Mouse (Mus musculus) megakaryocyte progenitor cell, adult 5-6 weeks (primary cell): ENCODE results near the gene Mlycd. TPM values are rescaled to one million over a fixed set of nuclear protein-coding genes. Genes with fewer than 3 reads are reported as not detected.
A peak's percentile ranks its signal among the peaks of the same experiment; 100 is the strongest.
"Not testable (repeated sequence)": the region's sequence is repeated elsewhere in the genome, so short reads cannot be mapped to it uniquely, and the experiment has no call there.

Experiments
- ATAC-seq: replicated peaks from 2 replicates; pipeline ENCODE4 v1.8.0; 2016; ENCODE audit warnings: mild to moderate bottlenecking, moderate TSS enrichment, inconsistent platforms; ENCODE audit not compliant: poor library complexity
- total RNA-seq, 2 experiments: library from RNA; stranded (forward) in 1 of 2; stranded (reverse) in 1 of 2; fragments of 157-497, 149-512 nt in 1 of 2; fragments of 200-1000 nt in 1 of 2; gene quantifications; 2 replicates each; pipeline versions ENCODE4 v1.2.3 to v1.2.4; 2015 to 2017

Mlycd gene
- total RNA-seq (2015) (6.4 and 7.7 TPM in 2 replicates), total RNA-seq (2017) (6.5 and 7.8 TPM in 2 replicates)

DNA sequence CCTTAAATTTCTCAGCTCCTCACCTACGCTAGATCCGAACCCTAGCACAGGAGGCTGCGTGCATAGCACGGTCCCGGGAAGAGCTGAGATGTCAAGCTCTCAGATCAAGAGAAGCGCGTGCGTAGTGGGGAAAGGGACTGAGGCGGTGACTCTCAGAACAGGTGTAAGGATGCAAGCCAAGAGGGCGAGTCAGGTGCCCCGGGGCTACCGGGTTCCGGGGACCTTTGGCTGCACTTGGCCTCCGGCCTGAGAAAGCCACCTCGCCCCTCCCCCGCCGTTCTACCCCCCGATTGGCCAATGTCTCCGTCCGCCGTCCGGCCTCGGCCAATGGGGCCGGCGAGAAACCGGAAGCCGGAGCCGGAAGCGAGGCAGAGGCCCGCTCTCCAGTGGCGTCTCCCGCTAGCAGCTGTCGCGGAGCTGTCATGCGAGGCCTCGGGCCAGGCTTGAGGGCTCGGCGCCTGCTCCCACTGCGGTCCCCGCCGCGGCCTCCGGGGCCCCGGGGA is at the start of gene Mlycd:
Gene Mlycd (plus strand): TSS at position 355 of the 503 bp plus-strand sequence.
- peak; percentile 96 for ATAC-seq

DNA sequence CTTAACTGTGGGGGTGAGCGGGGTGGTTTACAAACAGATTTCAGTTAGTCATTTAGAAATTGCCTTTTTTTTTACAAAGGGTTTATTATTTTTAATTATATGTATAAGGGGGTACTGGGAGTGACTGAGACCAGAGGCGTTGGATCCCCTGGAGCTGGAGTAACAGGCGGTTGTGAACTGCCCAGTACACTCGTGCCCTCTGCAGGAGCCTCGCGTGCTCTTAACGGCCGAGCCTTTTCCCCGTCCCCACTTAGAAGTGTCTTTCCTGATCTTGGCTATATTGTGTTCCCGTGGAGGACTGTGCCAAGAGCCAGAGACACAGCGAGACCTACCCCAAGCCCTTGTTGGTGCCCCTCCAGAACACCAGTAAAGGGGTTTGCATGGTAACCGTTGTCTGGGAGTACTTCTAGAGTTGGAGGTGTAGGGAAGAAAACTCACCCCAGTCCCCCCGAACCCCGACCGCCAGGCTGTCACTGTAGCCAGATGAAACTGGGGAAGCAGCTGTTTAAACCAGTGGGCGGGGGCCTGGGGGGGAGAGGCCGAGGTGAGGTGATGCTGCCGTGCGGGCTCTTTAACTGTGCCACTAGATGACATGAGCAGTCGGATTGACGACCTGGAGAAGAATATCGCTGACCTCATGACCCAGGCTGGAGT is 49.5 kb upstream of the Mlycd start:
- ATAC-seq, result peak; percentile 24

DNA sequence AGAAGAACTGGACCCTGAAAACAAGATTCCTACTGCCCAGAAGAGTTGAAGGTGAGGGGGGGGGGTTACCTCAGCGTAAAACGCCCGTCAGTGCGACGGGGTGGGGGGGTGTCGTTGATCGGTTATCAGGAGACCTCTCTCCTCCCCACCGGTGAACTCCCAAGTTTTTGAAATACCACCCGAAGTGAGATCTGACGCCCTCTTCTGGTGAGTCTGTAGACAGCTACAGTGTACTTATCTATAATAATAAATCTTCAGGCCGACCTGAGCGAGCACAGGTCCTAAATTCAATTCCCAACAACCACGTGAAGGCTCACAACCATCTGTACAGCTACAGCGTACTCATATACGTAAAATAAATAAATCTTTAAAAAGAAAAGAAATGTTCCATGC is 49.0 kb upstream of the Mlycd start:
- ATAC-seq, result no peak

DNA sequence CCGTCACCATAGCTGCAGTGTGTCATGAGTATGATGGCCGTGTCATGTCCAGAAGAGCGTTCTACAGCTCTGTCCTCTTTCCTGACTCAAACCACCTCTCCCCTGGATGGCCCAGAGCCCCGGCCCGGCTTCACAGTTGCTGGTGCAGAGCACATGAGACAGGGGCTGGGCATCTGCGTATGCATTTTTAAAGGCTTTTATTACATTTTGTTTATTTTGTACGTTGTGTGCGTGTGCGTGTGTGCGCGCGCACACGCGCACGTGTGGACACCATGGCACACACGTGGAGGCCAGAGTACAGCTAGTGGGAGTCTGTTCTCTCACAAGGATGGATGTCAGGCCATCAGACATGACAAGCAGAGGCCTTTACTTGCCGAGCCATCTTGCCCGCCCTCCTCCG is 43.0 kb upstream of the Mlycd start:
- no peak for ATAC-seq

DNA sequence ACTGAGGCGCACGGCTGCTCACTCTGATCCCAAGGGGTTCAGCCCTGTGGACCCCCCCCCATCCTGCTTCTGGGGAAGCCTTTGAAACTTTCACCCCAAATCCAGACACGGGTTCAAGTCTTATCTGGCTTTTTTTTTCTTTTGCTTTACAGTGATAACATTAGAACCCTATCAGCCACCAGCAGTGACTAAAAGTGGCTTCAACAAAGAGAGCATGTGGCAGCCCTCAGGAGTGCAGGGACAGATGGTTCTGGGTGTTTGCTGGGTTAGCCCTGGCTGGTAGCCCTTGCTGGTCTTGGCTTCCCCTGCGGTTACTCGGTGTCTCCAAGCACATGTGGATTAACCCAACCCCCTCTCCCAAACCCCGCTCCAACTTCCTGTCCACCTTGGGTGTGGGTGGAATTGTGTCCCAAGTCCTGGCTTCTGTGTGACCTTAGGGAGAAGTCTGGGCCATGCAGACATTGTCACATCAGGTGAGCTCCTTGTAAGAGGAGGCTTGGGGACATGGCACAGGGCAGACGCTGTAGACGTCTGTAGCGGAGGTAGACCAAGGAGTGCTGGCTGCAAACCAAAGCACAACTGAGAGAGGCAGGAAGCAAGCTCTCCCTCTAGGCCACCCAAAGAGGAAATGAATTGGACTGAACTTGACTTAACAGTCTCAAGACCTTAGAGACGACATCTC is 41.6 kb upstream of the Mlycd start:
- ATAC-seq, result peak; percentile 71

DNA sequence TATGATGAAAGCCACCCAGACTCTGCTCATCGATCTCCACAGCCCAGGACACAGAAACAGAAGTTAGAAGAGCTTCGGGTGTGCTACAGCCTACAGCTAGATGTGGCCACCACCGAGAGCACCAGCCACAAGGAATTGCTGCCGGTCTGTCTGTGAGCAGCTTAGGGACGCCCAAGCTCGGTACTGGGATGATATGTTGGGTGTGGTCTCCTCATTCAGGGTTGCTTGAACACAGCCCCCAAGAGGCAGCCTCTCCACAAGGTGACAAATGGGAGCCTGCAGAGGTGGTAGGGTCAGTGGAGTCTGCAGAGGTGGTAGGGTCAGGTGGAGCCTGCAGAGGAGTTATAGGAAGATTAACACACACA is 41.0 kb upstream of the Mlycd start:
- ATAC-seq, result peak; percentile 25; the same call in 1 of the 2 replicates

DNA sequence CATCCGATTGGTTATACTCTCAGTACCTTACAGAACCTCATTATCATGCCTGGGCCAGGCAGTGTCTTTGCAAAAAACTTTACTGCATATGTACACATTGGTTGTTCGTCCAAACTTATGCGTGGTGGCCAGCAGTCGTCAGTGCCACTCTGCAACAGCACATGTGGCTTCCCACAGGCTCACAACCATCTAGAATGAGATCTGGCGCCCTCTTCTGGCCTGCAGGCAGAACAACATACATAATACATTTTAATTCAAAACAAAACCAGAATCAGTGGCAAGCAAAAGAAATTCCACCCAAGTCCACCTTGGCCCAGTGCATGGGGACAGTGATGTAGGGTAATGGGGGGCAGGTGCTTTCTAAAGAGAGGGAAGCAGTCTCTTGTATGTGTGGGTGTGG is 38.0 kb upstream of the Mlycd start:
- 0 out of 2 replicates have a peak, but pooled peaks have one; percentile 11 for ATAC-seq

DNA sequence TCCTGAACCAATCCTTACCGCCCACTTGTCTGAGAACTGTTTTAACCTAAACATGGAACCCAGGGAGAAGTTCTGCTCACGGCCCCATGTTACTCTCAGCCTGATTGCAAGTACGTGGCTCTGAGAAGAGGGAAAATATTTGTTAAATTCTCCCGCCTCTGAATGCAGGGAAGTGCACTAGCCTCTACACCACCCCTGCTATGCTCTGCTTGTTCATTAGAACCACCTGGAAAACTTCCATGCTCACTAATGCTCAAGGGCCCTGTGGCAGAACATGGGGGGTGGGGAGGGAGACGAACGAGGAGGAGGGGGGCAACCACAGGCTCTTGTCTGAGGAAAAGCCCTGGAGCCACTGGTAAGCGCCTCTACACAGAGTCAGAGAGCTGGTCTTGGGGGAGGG is 36.5 kb upstream of the Mlycd start:
- no peak for ATAC-seq

DNA sequence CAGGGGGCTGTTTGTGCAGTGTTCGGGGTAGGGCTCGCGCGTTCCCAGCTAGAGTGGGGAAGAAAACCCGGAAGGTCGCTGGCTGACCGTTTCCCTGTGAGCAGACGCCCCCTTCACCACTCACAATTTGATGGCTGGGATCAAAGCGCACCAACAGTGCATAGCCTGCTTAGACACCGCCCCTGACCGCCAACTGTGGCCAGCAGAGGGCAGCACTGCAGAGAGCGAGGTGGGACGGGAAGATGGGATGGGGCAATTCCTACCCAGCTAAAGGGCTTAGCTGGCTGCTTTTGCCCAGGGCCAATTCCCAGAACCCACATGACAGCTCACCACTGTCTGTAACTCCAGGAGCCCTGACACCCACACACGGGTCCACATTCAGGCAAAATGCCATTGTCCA is 35.8 kb upstream of the Mlycd start:
- ATAC-seq, result peak; percentile 91

DNA sequence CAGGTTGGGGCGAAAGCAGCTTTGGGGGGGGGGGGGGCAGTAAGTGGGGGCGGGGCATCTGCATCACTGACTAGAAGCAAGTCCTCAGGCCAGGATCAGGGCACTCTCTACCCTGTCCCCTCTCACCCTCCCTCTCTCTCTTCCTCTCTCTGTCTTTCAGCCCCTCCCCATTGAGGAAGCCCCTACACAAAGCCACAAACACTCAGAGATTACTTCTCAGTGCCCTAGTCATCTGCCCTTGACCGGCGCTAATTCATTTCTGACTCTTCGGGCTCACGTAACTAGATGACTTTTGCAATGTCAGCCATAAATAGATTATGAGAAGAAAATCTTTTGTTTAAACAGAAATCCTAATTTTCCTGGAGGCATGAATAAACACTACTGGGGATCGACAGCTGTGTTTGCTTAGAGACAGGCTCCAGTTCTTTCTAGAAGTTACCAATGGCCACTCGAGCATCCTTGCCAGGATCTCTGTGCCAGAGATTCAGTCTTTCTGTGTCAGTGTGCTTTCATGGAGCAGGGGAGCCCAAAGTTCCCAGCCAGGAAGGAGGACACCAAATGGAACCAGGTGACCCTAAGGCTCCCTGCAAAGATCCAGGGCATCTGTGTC is 33.9 kb upstream of the Mlycd start:
- ATAC-seq, result no peak

DNA sequence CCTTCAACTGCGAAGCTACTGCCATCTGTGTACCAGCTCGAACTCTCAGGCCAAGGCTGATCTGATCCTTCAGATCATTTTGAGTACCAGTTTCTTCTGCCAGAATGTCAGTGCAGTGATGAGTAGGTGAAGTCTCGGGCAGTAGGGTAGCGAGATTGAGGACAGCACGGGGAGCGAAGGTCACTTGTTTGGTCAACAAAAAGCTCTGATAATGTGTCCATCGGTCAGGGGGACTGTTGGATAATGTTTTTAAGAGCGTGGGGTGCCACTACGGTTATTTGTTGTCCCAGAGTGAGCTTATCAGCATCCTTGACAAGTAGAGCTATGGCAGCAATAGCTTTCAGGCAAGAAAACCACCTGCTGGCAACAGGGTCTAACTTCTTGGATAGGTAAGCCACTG is 20.0 kb upstream of the Mlycd start:
- not testable (repeated sequence) for ATAC-seq

DNA sequence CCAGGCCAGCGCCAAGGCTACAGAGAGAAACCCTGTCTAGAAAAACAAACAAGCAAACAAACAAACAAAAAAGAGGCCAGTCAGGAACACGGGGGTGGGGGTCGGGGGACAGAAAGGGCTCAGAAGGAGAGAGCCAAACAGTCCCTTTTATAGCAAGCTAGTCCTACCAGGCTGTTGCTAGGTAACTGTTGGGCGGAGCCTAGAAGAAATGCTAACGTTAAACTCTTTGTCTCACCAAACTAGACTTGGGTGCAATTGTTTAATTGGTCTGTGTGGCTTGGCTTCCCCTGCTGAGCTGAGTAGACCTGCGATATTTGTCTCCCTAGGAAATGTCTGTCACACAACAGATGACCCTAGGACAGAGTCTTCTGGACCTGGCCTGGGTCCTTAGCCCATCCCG is 16.2 kb upstream of the Mlycd start:
- ATAC-seq, result no peak

DNA sequence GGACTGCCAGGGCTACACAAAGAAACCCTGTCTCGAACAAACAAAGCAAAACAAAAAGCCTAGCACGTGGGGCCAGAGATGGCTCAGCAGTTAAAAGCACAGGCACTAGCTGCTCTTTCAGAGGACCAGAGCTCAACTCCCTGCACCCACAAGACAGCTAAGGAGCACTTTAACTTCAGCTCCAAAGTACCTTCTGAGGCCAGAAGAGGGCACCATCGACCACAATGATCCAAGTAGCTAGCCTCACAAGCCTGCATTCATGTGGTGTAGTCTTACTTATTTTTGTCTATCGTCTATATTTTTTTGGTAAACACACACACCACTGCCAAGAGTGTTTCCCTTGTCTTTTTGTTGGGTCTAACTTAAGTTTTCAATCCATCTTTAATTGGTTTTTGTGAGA is 14.1 kb upstream of the Mlycd start:
- ATAC-seq, result peak; percentile 87

DNA sequence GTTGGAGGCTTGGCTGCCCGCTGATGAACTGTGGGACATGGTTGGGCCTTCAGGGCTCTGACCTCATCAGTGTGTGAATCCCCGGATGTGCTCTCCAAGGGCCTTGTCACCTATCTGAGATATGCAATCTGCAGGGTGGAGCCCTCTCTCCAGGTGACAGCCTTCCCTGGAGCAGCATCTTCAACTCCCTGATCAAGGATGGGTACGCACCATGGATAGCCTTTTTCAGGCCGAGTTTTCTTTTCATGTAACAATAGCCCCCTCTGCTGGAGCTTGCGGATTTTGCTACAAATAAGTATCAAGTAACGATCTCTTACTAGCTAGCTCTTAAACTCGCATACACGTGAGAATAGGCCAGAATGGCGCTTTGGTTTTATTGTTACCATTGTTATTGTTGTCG is 10.2 kb upstream of the Mlycd start:
- ATAC-seq, result peak; percentile 80

DNA sequence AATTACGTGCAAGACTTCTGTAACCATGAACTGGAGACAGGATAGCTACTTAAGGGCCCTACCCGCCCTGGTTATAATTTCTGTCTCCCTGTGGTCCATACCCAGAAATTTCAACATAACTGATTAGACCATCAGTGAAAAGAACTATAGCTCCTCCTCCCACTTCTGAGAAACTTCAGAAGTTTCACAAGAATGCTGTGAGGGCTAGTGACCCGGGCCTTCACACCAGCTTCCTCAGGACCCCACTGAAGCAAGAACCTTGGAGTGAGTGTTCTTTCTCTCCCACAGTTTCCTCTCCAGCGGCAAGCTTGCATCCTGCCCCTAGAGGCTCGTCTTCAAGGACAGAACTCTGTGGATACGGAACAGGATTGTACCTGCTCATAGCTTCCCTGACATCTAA is 8.8 kb upstream of the Mlycd start:
- ATAC-seq, result peak; percentile 77

DNA sequence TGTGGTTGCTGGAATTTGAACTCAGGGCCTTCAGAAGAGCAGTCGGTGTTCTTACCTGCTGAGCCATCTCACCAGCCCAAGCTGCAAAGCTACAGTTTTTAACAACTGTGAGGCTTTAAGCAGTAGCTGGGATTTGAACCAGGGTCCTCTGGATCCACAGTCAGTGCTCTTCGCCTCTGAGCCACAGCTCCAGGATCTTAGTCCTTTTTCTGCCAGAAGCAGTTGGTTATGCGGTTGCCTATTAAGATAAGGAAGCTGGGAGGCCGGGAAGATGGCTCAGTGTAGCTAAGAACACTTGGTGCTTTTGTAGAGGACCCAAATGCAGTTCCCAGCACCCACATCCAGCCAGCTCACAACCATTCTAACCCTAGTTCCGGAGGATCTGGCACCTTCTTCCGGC is 7.7 kb upstream of the Mlycd start:
- no peak for ATAC-seq

DNA sequence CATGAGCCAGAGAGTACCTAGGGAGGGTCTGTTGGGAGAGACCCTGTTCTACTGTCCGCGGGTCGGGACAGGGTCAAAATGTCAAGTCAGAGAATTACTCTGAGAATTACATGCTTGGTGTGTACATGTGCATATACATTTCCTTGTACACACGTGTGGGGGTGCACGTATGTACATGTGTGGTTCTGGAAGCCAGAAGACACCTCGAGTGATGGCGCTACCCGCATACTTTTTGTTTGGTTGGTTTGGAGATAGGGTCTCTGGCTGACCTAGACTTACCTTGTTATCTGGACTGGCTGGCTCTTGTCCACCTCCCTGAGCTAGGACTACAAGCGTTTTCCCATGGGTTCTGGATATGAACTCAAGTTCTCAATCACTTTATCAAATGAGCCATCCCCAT is 581 bp upstream of the Mlycd start:
- peak; percentile 8; the same call in 1 of the 2 replicates for ATAC-seq

DNA sequence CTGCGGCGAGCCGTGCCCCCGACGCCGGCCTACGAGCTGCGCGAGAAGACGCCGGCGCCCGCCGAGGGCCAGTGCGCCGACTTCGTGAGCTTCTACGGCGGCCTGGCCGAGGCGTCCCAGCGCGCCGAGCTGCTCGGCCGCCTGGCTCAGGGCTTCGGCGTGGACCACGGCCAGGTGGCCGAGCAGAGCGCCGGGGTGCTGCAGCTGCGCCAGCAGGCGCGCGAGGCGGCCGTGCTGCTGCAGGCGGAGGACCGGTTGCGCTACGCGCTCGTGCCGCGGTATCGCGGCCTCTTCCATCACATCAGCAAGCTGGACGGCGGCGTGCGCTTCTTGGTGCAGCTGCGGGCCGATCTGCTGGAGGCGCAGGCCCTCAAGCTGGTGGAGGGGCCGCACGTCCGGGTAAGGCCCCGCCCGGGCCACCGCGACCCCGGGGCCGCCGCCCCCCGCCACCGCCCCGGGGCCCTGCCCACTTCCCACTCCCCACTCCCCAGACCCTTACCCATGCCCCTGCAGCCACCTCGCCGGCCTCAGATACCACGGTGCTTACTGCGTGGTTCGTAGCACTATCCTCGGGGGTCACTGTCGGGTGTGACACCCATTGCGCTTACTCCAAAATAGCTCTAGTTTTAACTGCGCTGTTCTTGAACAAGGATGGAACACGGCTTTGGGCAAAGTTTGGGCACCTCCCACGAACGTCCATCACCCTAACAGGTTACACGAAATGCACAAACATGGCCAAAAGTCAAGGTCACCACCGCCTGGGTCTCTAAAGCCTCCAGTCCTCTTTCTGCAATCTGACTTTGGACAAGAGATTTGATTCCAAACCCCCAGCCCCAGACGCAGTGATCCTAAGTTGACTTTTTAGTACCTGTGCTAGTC is 633 bp downstream of the Mlycd start:
- ATAC-seq, result peak; percentile 10; the same call in 1 of the 2 replicates

DNA sequence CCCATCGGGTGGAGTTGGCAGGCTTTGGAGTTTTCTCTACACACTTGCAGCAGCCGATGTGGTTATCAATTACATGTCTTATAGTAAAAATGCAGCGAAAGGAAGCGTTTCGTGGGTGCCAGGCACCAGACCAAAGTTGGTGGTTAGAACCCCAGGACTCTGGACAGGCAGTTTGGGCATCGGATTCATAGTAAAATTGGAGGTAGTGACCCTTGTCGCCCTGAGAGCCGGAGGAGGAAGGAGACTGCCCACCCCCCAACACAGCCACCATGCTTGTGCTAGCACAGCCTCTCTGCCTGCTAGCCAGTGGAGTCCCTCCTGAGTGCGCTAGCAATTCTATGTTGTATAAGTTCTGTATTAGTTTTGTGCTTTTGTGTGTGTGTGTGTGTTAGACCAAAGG is 3.9 kb downstream of the Mlycd start:
- no peak for ATAC-seq

DNA sequence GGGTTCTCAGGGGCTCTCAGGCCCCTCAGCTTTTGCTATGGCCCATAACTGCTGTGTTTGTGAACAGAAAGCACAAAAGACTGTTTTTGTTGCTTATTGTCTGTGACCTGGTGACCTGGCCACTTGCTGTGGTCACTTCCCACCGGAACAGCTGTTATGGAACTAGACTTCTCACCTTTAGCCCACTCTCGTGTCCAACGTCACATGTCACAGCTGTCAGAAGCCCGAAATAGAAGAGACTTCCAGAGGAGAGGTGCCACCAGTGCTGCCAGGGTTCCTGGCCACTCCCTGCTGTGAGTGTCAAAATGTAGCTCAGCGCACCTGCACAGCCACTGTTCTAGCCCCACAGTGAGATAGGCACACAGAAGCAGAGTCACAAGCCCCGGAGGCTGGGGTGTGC is 4.6 kb downstream of the Mlycd start:
- ATAC-seq, result no peak

DNA sequence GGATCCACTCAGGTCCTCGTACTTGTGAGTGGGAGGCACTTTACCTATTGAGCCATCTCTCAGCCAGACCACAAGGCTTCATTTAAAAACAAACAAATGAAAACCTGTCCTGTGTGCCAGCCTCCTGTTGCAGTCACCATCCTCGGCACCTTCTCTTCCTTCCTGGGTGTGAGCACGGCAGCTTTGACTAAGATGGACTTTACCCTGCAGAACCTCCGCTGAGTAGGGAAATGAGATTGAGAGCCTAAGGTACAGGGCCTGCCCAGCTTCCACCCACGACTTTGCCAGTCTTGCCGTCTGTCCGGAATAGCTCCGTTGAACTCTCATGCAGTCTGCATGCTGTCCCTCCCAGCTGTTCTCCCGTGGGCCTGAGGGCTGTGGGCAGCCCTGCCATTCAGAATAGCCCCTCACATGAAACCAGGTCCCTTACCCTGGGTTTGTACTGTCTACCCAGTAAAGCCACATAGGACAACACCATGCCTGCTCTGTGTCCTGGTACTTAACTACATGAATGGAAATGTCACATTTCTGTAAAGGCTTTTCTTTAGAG is 5.5 kb downstream of the Mlycd start:
- ATAC-seq, result no peak
